Mouse (Mus musculus) adrenal gland, adult 18-20 months (tissue): Measurements from ENCODE around the gene Evpl. TPM values are rescaled to one million over a fixed set of nuclear protein-coding genes. Genes with fewer than 3 reads are reported as not detected.

Experiments
- DNase-seq, 2 experiments: peaks; one replicate each; pipeline ENCODE4 v3.0.0; 2021 to 2022; ENCODE audit warnings: low spot score in 2 of 2
- total RNA-seq, 2 experiments: library from RNA; stranded (reverse); gene quantifications; 1 replicate in 1 of 2; 2 replicates in 1 of 2; pipeline ENCODE4 v1.2.3; 2021

Evpl gene
- total RNA-seq, 2 experiments from 2014 or later, result 0.56 to 1.0 TPM

GRCm38 (mm10) chr11:116176010-116176409, 61.9 kb downstream of the Evpl start:
- DNase-seq, result no peak

- no peak for DNase-seq
Measured at GRCm38 (mm10) chr11:116174775-116175448, 63.0 kb downstream of the Evpl start.

- no peak for DNase-seq
Measured at GRCm38 (mm10) chr11:116171959-116172358, 65.9 kb downstream of the Evpl start.

Other genes with a start within 250 kb of the Evpl start
- 10 to 100 TPM; 26.8 to 33.1 TPM for gene Galk1, start 225.4 kb downstream of the Evpl start, total RNA-seq
- 100 to 1,000 TPM; 248 to 269 TPM for gene H3f3b, start 210.1 kb downstream of the Evpl start, total RNA-seq
- gene Unk, start 207.8 kb downstream of the Evpl start, total RNA-seq, result 10 to 100 TPM; 16.2 to 19.2 TPM
- gene Unc13d, start 160.1 kb downstream of the Evpl start, total RNA-seq, result 1 to 10 TPM; 1.0 to 1.3 TPM
- gene Wbp2, start 151.1 kb downstream of the Evpl start, total RNA-seq, result 100 to 1,000 TPM; 163 to 187 TPM
- 10 to 100 TPM; 14.6 to 23.5 TPM for gene Trim47, start 110.9 kb downstream of the Evpl start, total RNA-seq
- gene Trim65, start 106.9 kb downstream of the Evpl start, total RNA-seq, result 10 to 100 TPM; 12.9 to 13.1 TPM
- 100 to 1,000 TPM; 106 to 115 TPM for gene Mrpl38, start 99.2 kb downstream of the Evpl start, total RNA-seq
- 10 to 100 TPM; 30.9 to 42.1 TPM for gene Fbf1, start 69.9 kb downstream of the Evpl start, total RNA-seq
- 10 to 100 TPM; 17.3 to 20.7 TPM for gene Ten1, start 39.2 kb downstream of the Evpl start, total RNA-seq
- 100 to 1,000 TPM; 208 to 244 TPM for gene Acox1, start 39.0 kb downstream of the Evpl start, total RNA-seq
- 10 to 100 TPM; 72.8 to 75.2 TPM for gene Srp68, start 36.1 kb upstream of the Evpl start, total RNA-seq
- under 1 TPM; 0.20 to 0.29 TPM for gene Galr2, start 42.9 kb upstream of the Evpl start, total RNA-seq
- 10 to 100 TPM; 53.4 to 54.2 TPM for gene Exoc7, start 69.2 kb upstream of the Evpl start, total RNA-seq
- gene Foxj1, start 97.3 kb upstream of the Evpl start, total RNA-seq, result under 1 TPM; 0.10 to 0.13 TPM
- gene Rnf157, start 175.0 kb upstream of the Evpl start, total RNA-seq, result 1 to 10 TPM; 3.7 to 6.8 TPM
- 10 to 100 TPM; 19.1 to 22.5 TPM for gene Ubald2, start 196.0 kb upstream of the Evpl start, total RNA-seq
- gene Qrich2, start 228.2 kb upstream of the Evpl start, total RNA-seq, result not detected